Mouse (Mus musculus) liver, postnatal 0 days (tissue): ENCODE measurements around the gene Gm20431.

Experiments used
- CTCF ChIP-seq: sonication (generic); IDR thresholded peaks from 2 replicates; pipeline ENCODE4 v1.5.1; 2016; ENCODE audit warnings: antibody characterized with exemption, low read depth
- EP300 ChIP-seq: IDR thresholded peaks from 2 replicates; pipeline ENCODE4 v1.6.1; 2016; ENCODE audit warnings: antibody characterized with exemption, low read depth, mild to moderate bottlenecking

DNA sequence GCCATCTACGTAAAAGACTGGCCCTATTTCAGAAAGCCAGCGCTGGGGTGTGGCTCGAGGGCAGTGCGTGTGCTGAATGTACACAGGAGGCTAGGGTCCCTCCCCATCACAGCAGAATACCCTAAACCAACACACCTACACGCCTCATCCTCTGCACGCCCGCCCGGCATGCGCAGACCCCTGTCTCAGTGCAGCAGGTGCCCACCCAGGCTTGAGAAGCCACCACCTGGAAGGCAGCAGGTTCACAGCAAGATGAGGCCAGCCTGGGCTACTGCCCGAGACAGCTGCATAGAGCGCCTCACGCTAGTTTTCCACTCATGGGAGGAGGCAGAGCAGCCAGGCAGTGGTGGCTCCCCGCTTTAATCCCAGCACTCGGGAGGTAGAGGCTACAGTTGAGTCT lies 49.2 kb downstream of the Gm20431 start:
- no peak for TF ChIP-seq EP300
- no peak for TF ChIP-seq CTCF
